Mouse (Mus musculus): ENCODE measurements around the gene Mif4gd.
A peak's percentile ranks its signal among the peaks of the same experiment; 100 is the strongest.
"Not testable (repeated sequence)": the region's sequence is repeated elsewhere in the genome, so short reads cannot be mapped to it uniquely, and the experiment has no call there.

The Mif4gd gene

GRCm38 (mm10) chr11:115612410-115613137 is at the start of gene Mif4gd:
Mif4gd (minus strand) TSS chr11:115612969.
- DNase-seq (ENCODE audit: low read depth, low spot score): peak; percentile 90

- no peak for DNase-seq (ENCODE audit: low read depth, low spot score)
Observed at GRCm38 (mm10) chr11:115660376-115660775, 47.6 kb upstream of the Mif4gd start.

GRCm38 (mm10) chr11:115658521-115658920 is 45.8 kb upstream of the Mif4gd start:
- DNase-seq (ENCODE audit: low read depth, low spot score): no peak

- DNase-seq (ENCODE audit: low read depth, low spot score): no peak
Observed at GRCm38 (mm10) chr11:115654128-115654527, 41.4 kb upstream of the Mif4gd start.

- DNase-seq (ENCODE audit: low read depth, low spot score): no peak
Observed at GRCm38 (mm10) chr11:115653194-115653593, 40.4 kb upstream of the Mif4gd start.

GRCm38 (mm10) chr11:115651680-115652079 is 38.9 kb upstream of the Mif4gd start:
- DNase-seq (ENCODE audit: low read depth, low spot score): no peak

GRCm38 (mm10) chr11:115649706-115650105 is 36.9 kb upstream of the Mif4gd start:
- DNase-seq (ENCODE audit: low read depth, low spot score): no peak

GRCm38 (mm10) chr11:115647459-115647858 is 34.7 kb upstream of the Mif4gd start:
- DNase-seq (ENCODE audit: low read depth, low spot score): peak; percentile 40

GRCm38 (mm10) chr11:115646439-115646838 is 33.7 kb upstream of the Mif4gd start:
- no peak for DNase-seq (ENCODE audit: low read depth, low spot score)

- DNase-seq (ENCODE audit: low read depth, low spot score): not testable (repeated sequence)
Observed at GRCm38 (mm10) chr11:115645498-115645897, 32.7 kb upstream of the Mif4gd start.

GRCm38 (mm10) chr11:115644308-115644707 is 31.5 kb upstream of the Mif4gd start:
- DNase-seq (ENCODE audit: low read depth, low spot score): no peak

- no peak for DNase-seq (ENCODE audit: low read depth, low spot score)
Observed at GRCm38 (mm10) chr11:115643265-115643664, 30.5 kb upstream of the Mif4gd start.

GRCm38 (mm10) chr11:115642705-115643104 is 29.9 kb upstream of the Mif4gd start:
- no peak for DNase-seq (ENCODE audit: low read depth, low spot score)

- no peak for DNase-seq (ENCODE audit: low read depth, low spot score)
Observed at GRCm38 (mm10) chr11:115641664-115642036, 28.9 kb upstream of the Mif4gd start.

- no peak for DNase-seq (ENCODE audit: low read depth, low spot score)
Observed at GRCm38 (mm10) chr11:115640978-115641663, 28.4 kb upstream of the Mif4gd start.

- no peak for DNase-seq (ENCODE audit: low read depth, low spot score)
Observed at GRCm38 (mm10) chr11:115640311-115640828, 27.6 kb upstream of the Mif4gd start.

GRCm38 (mm10) chr11:115639540-115639939 is 26.8 kb upstream of the Mif4gd start:
- no peak for DNase-seq (ENCODE audit: low read depth, low spot score)

- no peak for DNase-seq (ENCODE audit: low read depth, low spot score)
Observed at GRCm38 (mm10) chr11:115638498-115639409, 26.0 kb upstream of the Mif4gd start.

GRCm38 (mm10) chr11:115636960-115637359 is 24.2 kb upstream of the Mif4gd start:
- DNase-seq (ENCODE audit: low read depth, low spot score): no peak

GRCm38 (mm10) chr11:115635484-115635883 is 22.7 kb upstream of the Mif4gd start:
- DNase-seq (ENCODE audit: low read depth, low spot score): no peak

- DNase-seq (ENCODE audit: low read depth, low spot score): no peak
Observed at GRCm38 (mm10) chr11:115635041-115635440, 22.3 kb upstream of the Mif4gd start.

GRCm38 (mm10) chr11:115634109-115634508 is 21.3 kb upstream of the Mif4gd start:
- DNase-seq (ENCODE audit: low read depth, low spot score): no peak
